Mouse (Mus musculus) adrenal gland, adult 2 months (tissue): ENCODE measurements around the gene Vmn2r57. TPM values are rescaled to one million over a fixed set of nuclear protein-coding genes. Genes with fewer than 3 reads are reported as not detected.
"Not testable (repeated sequence)": the region's sequence is repeated elsewhere in the genome, so short reads cannot be mapped to it uniquely, and the experiment has no call there.

Source experiments
- DNase-seq: peaks from one replicate; pipeline ENCODE4 v3.0.0; 2021
- long read RNA-seq: library from polyadenylated mRNA; stranded (forward); transcript quantifications from one replicate; pipeline ENCODE4 v2.0.0, GENCODE M21; 2021
- polyA plus RNA-seq: library from polyadenylated mRNA; depleted of rRNA; stranded (reverse); fragments of >200 nt; gene quantifications from 2 replicates; pipeline ENCODE4 v1.2.3, GENCODE M21; 2012; rRNA removed
- total RNA-seq, 2 experiments: library from RNA; stranded (reverse); gene quantifications; 2 replicates each; pipeline ENCODE4 v1.2.3; 2021

The Vmn2r57 gene
- total RNA-seq, result under 1 TPM; 0.14 to 0.31 TPM
- polyA plus RNA-seq, result 0.04 and 0.11 TPM in 2 replicates
- long read RNA-seq, result 0 reads

DNA sequence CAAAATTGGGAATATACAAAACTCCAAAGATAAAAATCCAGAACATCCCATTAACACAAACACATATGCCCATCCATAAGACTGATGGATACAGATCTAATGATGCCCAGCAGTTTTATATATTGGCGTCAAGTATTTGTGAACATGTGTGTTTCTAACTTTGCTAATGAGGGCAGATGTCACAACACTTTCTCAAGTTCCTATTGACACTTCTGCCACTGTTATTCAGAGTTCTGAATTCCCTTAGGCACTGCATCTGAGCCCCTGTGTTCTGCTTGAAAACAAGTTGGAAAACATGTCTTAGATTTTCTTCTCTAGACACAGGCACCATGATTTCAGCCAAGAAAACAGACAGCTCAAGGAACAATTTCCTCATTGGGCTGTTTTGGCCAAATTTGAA, at the start of gene Vmn2r57:
Vmn2r57 (minus strand) TSS at position 101 of the 400 bp plus-strand sequence.
- not testable (repeated sequence) for DNase-seq

DNA sequence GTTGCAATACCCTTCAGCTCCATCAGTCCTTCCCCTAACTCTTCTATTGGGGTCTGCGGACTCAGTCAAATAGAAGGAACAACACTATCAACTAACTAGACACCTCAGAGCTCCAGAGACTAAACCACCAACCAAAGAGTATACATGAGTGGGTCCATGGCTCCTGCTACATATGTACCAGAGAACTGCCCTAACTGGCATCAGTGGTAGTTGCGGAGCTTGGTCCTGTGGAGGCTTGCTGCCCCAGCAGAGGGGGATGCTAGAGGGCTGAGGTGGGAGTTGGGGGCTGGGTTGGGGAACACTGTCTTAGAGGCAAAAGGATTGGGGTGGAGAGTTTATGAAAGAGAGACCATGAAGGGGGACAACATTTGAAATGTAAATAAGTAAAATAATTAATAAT, 49.4 kb upstream of the Vmn2r57 start:
- no peak for DNase-seq

DNA sequence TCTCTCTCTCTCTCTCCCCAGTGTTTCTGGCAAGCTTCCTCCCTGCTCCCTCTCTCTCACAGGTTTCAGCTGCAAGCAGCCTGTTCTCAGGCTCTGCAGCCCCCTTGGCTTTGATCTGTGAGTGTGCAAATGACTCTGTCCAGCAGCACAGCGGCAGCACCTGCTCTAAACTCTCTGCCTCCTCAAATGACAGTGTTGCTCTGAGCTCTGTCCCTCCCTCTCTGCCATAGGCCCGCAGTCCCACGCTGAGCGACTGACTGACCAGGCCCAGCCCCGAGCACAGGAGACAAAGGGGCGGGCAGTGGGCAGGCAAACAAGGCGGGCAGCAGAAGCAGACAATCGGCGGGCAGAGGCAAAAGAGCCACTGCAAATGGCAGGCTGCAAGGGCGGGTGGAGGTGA, 3.4 kb upstream of the Vmn2r57 start:
- no peak for DNase-seq

DNA sequence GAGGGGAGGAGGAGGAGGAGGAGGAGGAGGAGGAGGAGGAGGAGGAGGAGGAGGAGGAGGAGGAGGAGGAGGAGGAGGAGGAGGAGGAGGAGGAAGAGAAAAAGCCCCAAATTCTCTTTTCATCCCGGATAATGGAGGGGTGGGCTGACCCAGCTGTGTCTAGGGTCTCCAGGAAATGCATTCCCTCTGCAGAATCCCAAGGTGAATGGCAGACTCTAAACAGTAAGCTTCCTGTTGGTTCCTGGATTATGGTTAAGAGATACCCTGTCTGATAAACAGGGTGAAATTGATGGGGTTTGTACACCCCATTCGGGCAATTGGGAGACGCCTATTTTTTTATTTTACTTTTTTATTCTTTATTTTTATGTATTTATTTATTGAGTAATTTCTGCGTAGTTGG, 54.4 kb downstream of the Vmn2r57 start:
- no peak for DNase-seq

DNA sequence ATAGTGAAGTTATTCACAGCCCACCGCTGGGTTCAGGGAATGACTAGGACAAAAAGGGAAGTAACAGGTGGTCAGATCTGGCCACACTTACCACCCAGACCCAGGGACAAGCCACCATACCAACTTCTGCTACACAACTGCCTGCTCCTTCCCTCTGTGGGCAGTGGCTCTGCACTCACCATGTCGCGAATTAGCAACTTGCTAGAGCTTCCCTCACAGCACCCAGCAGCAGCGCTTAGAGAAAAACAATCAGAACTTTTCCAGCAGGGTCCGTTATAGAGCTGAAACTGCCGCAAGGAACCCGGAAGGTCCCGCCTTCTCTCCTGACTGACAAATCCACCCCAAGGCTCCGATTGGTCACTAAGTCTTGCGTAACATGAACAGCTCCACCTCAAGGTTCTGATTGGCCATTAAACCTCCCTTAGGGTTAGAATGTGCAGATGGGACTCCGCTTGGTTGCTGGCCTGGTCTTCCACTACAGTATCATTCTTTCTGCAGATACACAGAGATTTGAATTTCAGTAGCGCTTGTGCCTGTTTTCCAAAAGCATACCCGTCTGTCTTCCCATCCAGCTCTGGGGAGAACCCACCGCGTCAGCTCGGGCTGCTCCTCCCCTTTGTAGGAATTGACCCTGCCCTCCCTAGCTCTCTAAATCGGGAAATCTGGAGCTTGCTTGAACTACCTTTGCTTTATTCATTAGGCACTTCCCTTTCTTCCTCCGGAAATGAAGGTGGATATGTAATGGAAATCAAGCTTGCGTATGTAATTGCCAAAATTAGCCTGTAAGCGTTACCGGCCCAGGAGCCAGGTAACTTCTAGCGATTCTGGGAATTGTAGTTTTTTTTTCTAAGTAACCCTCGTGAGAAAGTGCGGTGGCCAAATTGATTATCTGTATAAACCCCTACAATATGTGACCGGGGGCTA, 55.2 kb downstream of the Vmn2r57 start, which contains the start of gene AI987944:
AI987944 (minus strand) TSS at position 332 of the 924 bp plus-strand sequence.
- DNase-seq, result peak; percentile 90

Other genes starting within 250 kb of the Vmn2r57 start
- 10 to 100 TPM; 13.5 to 15.7 TPM for gene AI987944, start 55.3 kb downstream of the Vmn2r57 start, total RNA-seq
- 1.5 TPM in 2 replicates for gene AI987944, start 55.3 kb downstream of the Vmn2r57 start, polyA plus RNA-seq
- under 1 TPM in 1 of 2 experiments, not detected in 1; 0.09 TPM for gene Gm20449, start 50.7 kb upstream of the Vmn2r57 start, total RNA-seq
- gene Gm20449, start 50.7 kb upstream of the Vmn2r57 start, polyA plus RNA-seq, result not detected in 2 replicates
- gene AW146154, start 51.2 kb upstream of the Vmn2r57 start, total RNA-seq, result 1 to 10 TPM; 7.2 to 8.6 TPM
- 1.1 and 1.6 TPM in 2 replicates for gene AW146154, start 51.2 kb upstream of the Vmn2r57 start, polyA plus RNA-seq
- gene Gm6871, start 125.0 kb upstream of the Vmn2r57 start, total RNA-seq, result under 1 TPM; 0.35 to 0.48 TPM
- not detected in 2 replicates for gene Gm6871, start 125.0 kb upstream of the Vmn2r57 start, polyA plus RNA-seq
- gene 2610021A01Rik, start 150.5 kb upstream of the Vmn2r57 start, total RNA-seq, result 10 to 100 TPM; 13.4 to 14.4 TPM
- 0.82 and 1.6 TPM in 2 replicates for gene 2610021A01Rik, start 150.5 kb upstream of the Vmn2r57 start, polyA plus RNA-seq
- gene Zfp788, start 184.5 kb upstream of the Vmn2r57 start, total RNA-seq, result 10 to 100 TPM; 10.1 to 14.8 TPM
- 0.12 and 0.36 TPM in 2 replicates for gene Zfp788, start 184.5 kb upstream of the Vmn2r57 start, polyA plus RNA-seq